Mouse (Mus musculus): ENCODE results near the gene Fam19a2. TPM values are rescaled to one million over a fixed set of nuclear protein-coding genes. Genes with fewer than 3 reads are reported as not detected.

The Fam19a2 gene
- total and polyA plus RNA-seq, 2 experiments, result 0.53 to 3.1 TPM

DNA sequence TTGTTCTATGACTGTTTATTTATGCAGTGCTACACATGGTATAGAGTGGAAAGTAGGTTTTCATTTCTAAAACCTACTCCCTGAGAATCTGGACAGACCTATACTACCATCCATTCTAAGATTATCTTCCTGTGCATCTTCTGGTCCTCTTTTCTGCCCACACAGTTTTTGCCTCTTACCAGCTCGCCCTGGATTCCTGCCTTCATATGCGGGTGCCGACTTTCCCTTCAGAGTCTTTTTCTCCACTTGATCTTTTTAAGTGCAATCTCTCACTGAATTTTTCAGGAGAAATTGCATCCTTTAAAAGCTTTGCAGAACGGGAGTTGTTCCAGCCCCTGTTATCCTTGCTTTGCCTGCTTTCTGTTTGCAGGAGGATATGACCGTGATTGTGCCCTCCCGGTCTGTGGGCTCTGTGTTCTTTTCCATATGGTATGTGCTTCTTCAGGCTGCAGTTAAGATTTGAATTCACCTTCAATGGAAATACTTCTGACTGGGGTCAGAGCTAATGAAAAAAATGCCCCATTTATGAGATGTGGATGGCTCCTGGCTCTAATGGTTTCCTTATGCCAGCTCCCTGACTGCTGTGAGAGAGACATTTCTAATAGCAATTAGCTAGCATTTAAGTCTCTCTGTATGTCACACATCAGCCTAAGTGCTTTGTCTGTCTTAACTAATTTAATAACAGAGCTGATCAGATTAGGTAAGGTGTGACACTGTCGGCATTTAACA lies 308.7 kb downstream of the Fam19a2 start:
- 87% methylated on average over 7 of the region's 7 CpGs for WGBS
- H3K4me3 ChIP-seq (ENCODE audit: insufficient read depth, low read depth, low read length), result no peak overlapping the region
- no peaks in the 10 kb centered on the region for H3K79me2 ChIP-seq (ENCODE audit: control insufficient read depth, insufficient read depth, low read length)
- H3K9ac ChIP-seq (ENCODE audit: low read depth, low read length), result no peak overlapping the region
- H3K36me3 ChIP-seq (ENCODE audit: control insufficient read depth, insufficient read depth, low read length), result no peaks in the 10 kb centered on the region
- DNase-seq (ENCODE audit: extremely low read depth, low read depth, low spot score), result no peak
- peaks cover 9% of the 10 kb centered on the region; the same call in 1 of the 2 replicates for H3K4me1 ChIP-seq (ENCODE audit: control insufficient read depth, insufficient read depth, low read length)
- TF ChIP-seq CTCF (IDR thresholded peaks at IDR 0.05; ENCODE audit: low read depth, low read length), result no peak
- TF ChIP-seq POLR2A (IDR thresholded peaks at IDR 0.05; ENCODE audit: extremely low read depth, insufficient read depth, low read length), result no peak
- no peaks in the 10 kb centered on the region for H3K27me3 ChIP-seq (ENCODE audit: control insufficient read depth, insufficient read depth, low read length)
- H3K27ac ChIP-seq (replicated peaks; ENCODE audit: insufficient read depth, low read depth, low read length), result no peak overlapping the region

- WGBS, result 88% methylated on average over 4 of the region's 4 CpGs
- TF ChIP-seq POLR2A (IDR thresholded peaks at IDR 0.05; ENCODE audit: extremely low read depth, insufficient read depth, low read length), result no peak
- no peak for TF ChIP-seq CTCF (IDR thresholded peaks at IDR 0.05; ENCODE audit: low read depth, low read length)
- no peak overlapping the region for H3K27ac ChIP-seq (replicated peaks; ENCODE audit: insufficient read depth, low read depth, low read length)
- H3K36me3 ChIP-seq (ENCODE audit: control insufficient read depth, insufficient read depth, low read length), result no peaks in the 10 kb centered on the region
- no peak overlapping the region for H3K4me3 ChIP-seq (ENCODE audit: insufficient read depth, low read depth, low read length)
- H3K27me3 ChIP-seq (ENCODE audit: control insufficient read depth, insufficient read depth, low read length), result no peaks in the 10 kb centered on the region
- no peak overlapping the region for H3K9ac ChIP-seq (ENCODE audit: low read depth, low read length)
- H3K79me2 ChIP-seq (ENCODE audit: control insufficient read depth, insufficient read depth, low read length), result no peaks in the 10 kb centered on the region
- H3K4me1 ChIP-seq (ENCODE audit: control insufficient read depth, insufficient read depth, low read length), result no peaks in the 10 kb centered on the region
- no peak for DNase-seq (ENCODE audit: extremely low read depth, low read depth, low spot score)
Measured at GRCm38 (mm10) chr10:123577823-123578222, 314.0 kb downstream of the Fam19a2 start.

- H3K27me3 ChIP-seq (ENCODE audit: control insufficient read depth, insufficient read depth, low read length), result no peaks in the 10 kb centered on the region
- no peak overlapping the region for H3K9ac ChIP-seq (ENCODE audit: low read depth, low read length)
- H3K36me3 ChIP-seq (ENCODE audit: control insufficient read depth, insufficient read depth, low read length), result no peaks in the 10 kb centered on the region
- H3K79me2 ChIP-seq (ENCODE audit: control insufficient read depth, insufficient read depth, low read length), result no peaks in the 10 kb centered on the region
- no peak for DNase-seq (ENCODE audit: extremely low read depth, low read depth, low spot score)
- TF ChIP-seq CTCF (IDR thresholded peaks at IDR 0.05; ENCODE audit: low read depth, low read length) (no peak), POLR2A (IDR thresholded peaks at IDR 0.05; ENCODE audit: extremely low read depth, insufficient read depth, low read length) (no peak)
- 80% methylated on average over 2 of the region's 2 CpGs for WGBS
- H3K4me1 ChIP-seq (ENCODE audit: control insufficient read depth, insufficient read depth, low read length), result no peaks in the 10 kb centered on the region
- no peak overlapping the region for H3K27ac ChIP-seq (replicated peaks; ENCODE audit: insufficient read depth, low read depth, low read length)
- no peak overlapping the region for H3K4me3 ChIP-seq (ENCODE audit: insufficient read depth, low read depth, low read length)
Measured at GRCm38 (mm10) chr10:123579012-123579411, 315.2 kb downstream of the Fam19a2 start.

DNA sequence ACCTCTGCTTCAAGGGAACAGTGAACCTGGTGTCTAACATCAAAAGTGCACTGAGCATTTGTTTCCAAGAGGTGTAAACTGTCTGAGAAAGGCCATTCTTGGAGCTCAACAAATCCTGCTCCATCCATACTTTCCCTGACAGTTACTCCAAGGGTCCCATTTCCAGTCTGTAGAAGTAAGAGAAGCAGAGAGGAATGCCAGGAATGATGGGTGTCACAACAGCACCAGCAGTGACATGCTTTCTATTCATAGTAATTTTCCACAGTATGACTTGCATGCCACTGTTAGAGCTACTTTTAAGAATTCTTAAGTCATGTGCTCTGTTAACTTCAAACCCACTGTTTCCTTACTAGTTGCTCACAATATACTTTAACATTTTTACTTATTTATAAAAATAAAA lies 331.2 kb downstream of the Fam19a2 start:
- TF ChIP-seq CTCF (IDR thresholded peaks at IDR 0.05; ENCODE audit: low read depth, low read length) (no peak), POLR2A (IDR thresholded peaks at IDR 0.05; ENCODE audit: extremely low read depth, insufficient read depth, low read length) (no peak)
- DNase-seq (ENCODE audit: extremely low read depth, low read depth, low spot score), result no peak
- Histone ChIP-seq H3K4me1 (ENCODE audit: control insufficient read depth, insufficient read depth, low read length) (no peaks in the 10 kb centered on the region), H3K36me3 (ENCODE audit: control insufficient read depth, insufficient read depth, low read length) (no peaks in the 10 kb centered on the region), H3K79me2 (ENCODE audit: control insufficient read depth, insufficient read depth, low read length) (no peaks in the 10 kb centered on the region), H3K9ac (ENCODE audit: low read depth, low read length) (no peak overlapping the region), H3K4me3 (ENCODE audit: insufficient read depth, low read depth, low read length) (no peak overlapping the region), H3K27ac (replicated peaks; ENCODE audit: insufficient read depth, low read depth, low read length) (no peak overlapping the region), H3K27me3 (ENCODE audit: control insufficient read depth, insufficient read depth, low read length) (no peaks in the 10 kb centered on the region)

DNA sequence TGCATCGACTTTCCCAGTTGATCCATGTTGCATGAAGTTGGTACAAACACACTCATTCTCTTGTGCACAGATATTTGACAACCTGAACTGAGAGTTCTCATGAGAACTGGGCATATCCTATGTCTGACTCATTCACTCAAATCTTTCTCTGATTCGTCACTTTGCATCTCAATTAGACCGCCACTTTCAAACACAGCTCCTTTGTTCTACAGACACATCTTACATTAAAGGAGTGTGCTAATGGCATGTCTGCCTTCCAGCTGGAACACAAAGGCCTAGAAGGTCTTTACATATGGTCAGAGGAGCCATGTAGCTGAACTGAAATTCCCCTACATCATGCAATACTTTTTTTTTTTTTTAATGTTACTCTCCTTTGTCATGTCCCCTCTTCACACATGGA lies 333.3 kb downstream of the Fam19a2 start:
- 88% methylated on average over 3 of the region's 3 CpGs for WGBS
- H3K4me1 ChIP-seq (ENCODE audit: control insufficient read depth, insufficient read depth, low read length), result no peaks in the 10 kb centered on the region
- H3K36me3 ChIP-seq (ENCODE audit: control insufficient read depth, insufficient read depth, low read length), result no peaks in the 10 kb centered on the region
- TF ChIP-seq CTCF (IDR thresholded peaks at IDR 0.05; ENCODE audit: low read depth, low read length) (no peak), POLR2A (IDR thresholded peaks at IDR 0.05; ENCODE audit: extremely low read depth, insufficient read depth, low read length) (no peak)
- H3K79me2 ChIP-seq (ENCODE audit: control insufficient read depth, insufficient read depth, low read length), result no peaks in the 10 kb centered on the region
- no peak overlapping the region for H3K27ac ChIP-seq (replicated peaks; ENCODE audit: insufficient read depth, low read depth, low read length)
- H3K9ac ChIP-seq (ENCODE audit: low read depth, low read length), result no peak overlapping the region
- no peaks in the 10 kb centered on the region for H3K27me3 ChIP-seq (ENCODE audit: control insufficient read depth, insufficient read depth, low read length)
- DNase-seq (ENCODE audit: extremely low read depth, low read depth, low spot score), result no peak
- H3K4me3 ChIP-seq (ENCODE audit: insufficient read depth, low read depth, low read length), result no peak overlapping the region

DNA sequence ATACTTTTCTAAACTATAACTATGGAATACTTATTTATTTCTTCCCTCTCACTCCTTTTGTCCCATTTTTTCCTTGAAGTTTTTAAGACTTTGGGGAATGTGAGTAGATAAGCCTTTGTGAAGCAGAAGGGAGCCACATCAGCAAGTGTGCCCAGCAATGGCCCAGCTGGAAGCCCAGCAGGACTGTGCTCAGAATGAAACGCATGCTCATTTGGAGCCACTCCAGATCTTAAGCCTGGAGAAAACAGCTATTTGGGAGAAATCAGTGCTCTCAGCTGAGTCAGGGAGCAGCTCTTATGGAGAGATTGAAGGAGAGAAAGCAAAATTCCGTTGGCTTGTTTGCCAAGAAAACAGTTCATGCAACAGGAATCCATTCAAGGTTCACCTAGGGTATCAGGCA lies 341.9 kb downstream of the Fam19a2 start:
- no peak overlapping the region for H3K27ac ChIP-seq (replicated peaks; ENCODE audit: insufficient read depth, low read depth, low read length)
- H3K27me3 ChIP-seq (ENCODE audit: control insufficient read depth, insufficient read depth, low read length), result no peaks in the 10 kb centered on the region
- no peaks in the 10 kb centered on the region for H3K36me3 ChIP-seq (ENCODE audit: control insufficient read depth, insufficient read depth, low read length)
- TF ChIP-seq CTCF (IDR thresholded peaks at IDR 0.05; ENCODE audit: low read depth, low read length) (no peak), POLR2A (IDR thresholded peaks at IDR 0.05; ENCODE audit: extremely low read depth, insufficient read depth, low read length) (no peak)
- no peak for DNase-seq (ENCODE audit: extremely low read depth, low read depth, low spot score)
- no peaks in the 10 kb centered on the region for H3K4me1 ChIP-seq (ENCODE audit: control insufficient read depth, insufficient read depth, low read length)
- no peaks in the 10 kb centered on the region for H3K79me2 ChIP-seq (ENCODE audit: control insufficient read depth, insufficient read depth, low read length)
- WGBS, result 57% methylated on average over 2 of the region's 2 CpGs
- no peak overlapping the region for H3K9ac ChIP-seq (ENCODE audit: low read depth, low read length)
- no peak overlapping the region for H3K4me3 ChIP-seq (ENCODE audit: insufficient read depth, low read depth, low read length)
